Mouse (Mus musculus) gastrocnemius, adult 2 months (tissue): ENCODE results near the gene Mfge8. TPM values are rescaled to one million over a fixed set of nuclear protein-coding genes. Genes with fewer than 3 reads are reported as not detected.

Source experiments
- DNase-seq: peaks from one replicate; pipeline ENCODE4 v3.0.0; 2022
- H3K27ac ChIP-seq: fragments of 200-600 bp; 2 replicates; pipeline ENCODE4 v1.8.1; 2022; ENCODE audit warnings: mild to moderate bottlenecking
- H3K4me3 ChIP-seq: fragments of 200-600 bp; 2 replicates; pipeline ENCODE4 v1.8.1; 2022; ENCODE audit warnings: mild to moderate bottlenecking, moderate library complexity
- CTCF ChIP-seq: fragments of 200-600 bp; IDR thresholded peaks from 2 replicates; pipeline ENCODE4 v1.8.1; 2022; ENCODE audit warnings: antibody characterized with exemption, mild to moderate bottlenecking, moderate library complexity
- intact Hi-C: fragments of 180-260 bp; cut with DNase I; formaldehyde crosslinking; loops from one replicate; pipeline ENCODE4 v1.15.1; 2025
- total RNA-seq, 2 experiments: library from RNA; stranded (reverse); gene quantifications; 2 replicates each; pipeline ENCODE4 v1.2.3; 2021

The Mfge8 gene
- total RNA-seq, 2 experiments from 2014 or later, result 39.1 to 53.6 TPM

DNA sequence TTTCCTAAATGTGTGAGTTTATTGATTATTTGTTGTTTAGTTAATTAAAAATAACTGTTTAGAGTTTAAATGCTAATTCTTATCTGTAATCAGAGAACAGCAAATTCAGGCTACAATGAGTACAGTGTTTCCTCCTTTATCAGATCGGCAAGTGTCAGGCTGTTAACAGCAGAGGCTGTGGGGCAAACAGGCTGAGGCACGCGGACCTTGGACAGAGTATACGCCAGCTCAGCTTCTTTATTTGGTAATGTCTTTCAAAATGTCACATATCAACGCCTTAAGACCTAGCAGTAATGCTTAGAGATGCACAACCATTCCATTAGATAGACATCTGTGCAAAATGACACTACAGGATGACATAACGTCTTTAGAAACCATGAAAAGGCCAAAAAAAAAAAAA lies 662 bp upstream of the Mfge8 start:
- intact Hi-C loops, result loop anchor here (5.0 to 10.0 kb wide), 2 partner anchors 53 to 315 kb away; partner anchors contain the start of gene Polg
- peak overlapping the region; percentile 98 for H3K27ac ChIP-seq
- TF ChIP-seq CTCF, result no peak
- DNase-seq, result no peak
- H3K4me3 ChIP-seq, result peak overlapping the region; percentile 97

DNA sequence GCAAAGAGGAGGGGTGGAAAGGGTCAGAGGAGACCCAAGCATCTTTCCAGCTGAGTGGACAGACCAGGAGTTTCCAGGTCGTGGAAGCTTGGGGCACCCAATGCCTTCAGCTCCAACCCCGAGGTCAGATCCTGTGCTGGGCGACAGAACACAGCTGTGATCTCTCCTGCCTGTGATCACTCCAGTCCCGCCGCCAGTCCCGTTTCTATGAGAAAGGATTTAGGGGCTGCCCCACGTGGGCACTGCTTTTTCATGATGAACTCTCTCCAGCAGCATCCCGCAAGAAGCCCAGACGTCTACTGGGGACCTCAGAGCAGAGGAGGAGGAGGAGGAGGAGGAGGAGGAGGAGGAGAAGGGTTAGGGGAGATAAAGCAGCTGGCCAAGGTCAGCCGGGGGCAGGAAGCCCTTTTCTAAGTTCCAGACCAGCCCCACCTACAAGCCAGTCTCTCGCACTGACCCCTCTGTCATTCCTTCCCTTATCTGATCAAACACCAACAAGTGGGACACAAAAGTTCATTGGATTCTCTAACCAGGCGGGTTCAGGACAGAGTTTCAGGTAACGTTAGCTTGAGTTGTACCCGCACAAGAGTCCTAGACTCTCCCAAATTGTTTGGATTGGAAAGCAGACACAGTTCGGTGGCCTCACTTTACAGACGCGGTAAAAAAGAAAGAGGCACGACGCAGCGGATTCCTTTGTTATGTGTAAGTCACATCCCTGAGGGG lies 768 bp downstream of the Mfge8 start:
- intact Hi-C loops, result loop anchor here (5.0 to 10.0 kb wide), 2 partner anchors 54 to 317 kb away; partner anchors contain the start of gene Polg
- TF ChIP-seq CTCF, result no peak
- Histone ChIP-seq H3K27ac (peak overlapping the region; percentile 98), H3K4me3 (peak overlapping the region; percentile 97)
- DNase-seq, result peak; percentile 36

DNA sequence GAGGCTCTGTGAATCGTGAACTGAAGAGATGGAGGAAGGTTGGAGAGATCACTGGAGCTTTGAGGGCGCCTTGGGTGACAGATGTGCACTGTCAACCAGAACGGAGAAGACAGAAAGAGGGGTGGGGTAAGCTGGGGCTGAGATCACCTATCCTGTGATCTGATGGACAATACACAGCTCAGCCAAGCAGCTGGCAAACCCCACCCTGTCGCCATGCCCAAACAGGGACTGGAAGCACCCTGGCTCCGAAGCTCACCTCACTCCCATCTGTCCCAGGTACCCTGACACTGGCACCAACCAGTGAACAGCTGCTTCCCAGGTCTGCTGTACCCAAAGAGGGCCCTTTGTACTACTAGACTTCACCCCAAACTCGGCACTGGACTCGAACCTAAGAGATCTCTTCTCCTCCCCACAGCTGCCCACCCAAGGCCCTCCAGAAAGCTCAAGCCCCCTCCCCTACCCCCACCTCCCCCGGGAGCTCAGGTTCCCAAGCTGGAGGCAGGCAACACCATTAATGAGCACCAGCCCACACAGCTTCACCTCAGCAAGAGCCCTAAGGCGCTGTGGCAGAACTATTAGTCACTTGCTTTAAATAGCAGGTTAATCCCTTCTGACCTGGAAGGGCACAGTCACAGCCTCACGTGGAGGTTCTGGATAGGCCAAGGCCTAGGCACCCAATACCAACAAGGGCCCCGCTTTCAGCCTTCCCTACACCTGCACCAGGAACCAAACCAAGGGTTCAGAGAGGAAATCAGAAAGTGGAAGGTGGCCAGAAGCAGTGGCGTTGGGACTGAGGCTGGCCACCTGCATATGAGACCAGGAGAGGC lies 1.6 kb downstream of the Mfge8 start:
- TF ChIP-seq CTCF, result no peak
- H3K27ac ChIP-seq, result peak overlapping the region; percentile 98
- intact Hi-C loops, result loop anchor here (5.0 to 10.0 kb wide), 2 partner anchors 55 to 318 kb away; partner anchors contain the start of gene Polg

DNA sequence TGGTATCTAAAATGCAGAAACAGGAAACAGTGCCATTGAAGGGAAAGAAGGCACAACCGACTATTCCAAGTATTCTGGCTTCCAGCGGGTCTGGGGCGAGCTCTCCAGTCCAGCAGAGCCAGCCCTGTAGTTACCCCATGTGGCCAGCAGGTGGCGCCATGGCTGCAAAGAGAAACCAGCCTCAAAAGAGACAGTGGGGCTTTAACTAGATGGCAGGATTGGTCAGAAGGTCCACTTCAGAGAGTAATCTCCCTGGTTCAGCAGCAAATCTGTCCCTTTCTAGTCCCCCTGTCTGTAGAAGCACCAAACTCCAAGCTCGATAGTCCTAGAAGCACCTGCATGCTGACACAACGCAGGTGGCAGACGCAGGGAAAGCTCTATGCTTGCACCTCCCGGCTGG lies 8.0 kb downstream of the Mfge8 start:
- peak; percentile 82 for DNase-seq
- H3K27ac ChIP-seq, result peak overlapping the region; percentile 28
- peak; percentile 97 for TF ChIP-seq CTCF
- intact Hi-C loops, result loop anchor here (1.0 to 10.0 kb wide), 3 partner anchors 87 to 324 kb away; partner anchors contain the start of gene Polg
- H3K4me3 ChIP-seq, result no peak overlapping the region

More for the DNA sequence above, 1.6 kb downstream of the Mfge8 start:
- DNase-seq, result peak; percentile 75
- peak overlapping the region; percentile 97 for H3K4me3 ChIP-seq

DNA sequence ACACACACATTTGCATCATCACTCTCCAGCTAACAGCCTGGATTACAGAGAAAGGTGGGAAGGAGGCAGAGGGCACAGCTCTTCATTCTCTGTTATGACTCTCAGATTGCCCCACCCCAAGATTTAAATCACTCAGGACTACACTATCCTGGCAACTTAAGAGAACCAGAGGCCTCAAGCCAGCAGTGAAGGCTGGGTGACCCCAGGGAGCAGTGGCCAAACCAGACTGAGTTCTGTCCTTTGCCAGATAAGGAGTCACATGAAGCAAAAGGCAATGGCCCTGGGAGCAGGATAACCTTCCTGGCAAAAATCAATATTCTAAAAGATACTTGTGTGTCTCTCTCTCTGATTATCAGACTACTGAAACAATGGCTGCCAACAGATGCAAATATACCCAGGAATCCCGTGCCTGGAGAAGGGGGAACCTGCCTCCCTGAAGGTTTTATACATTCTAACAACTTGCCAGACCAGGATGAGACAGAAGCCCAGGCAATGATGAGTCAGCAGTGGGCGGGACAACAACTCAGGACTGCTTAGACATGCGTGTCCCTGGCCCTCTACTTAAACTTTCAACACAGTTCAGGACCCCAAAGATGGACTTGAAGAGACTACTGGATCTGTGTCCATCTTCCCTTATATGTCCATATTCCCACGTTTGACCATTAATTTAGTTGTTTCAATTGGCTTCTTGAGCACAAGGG lies 8.8 kb downstream of the Mfge8 start:
- TF ChIP-seq CTCF, result no peak
- no peak for DNase-seq
- Histone ChIP-seq H3K27ac (peak overlapping the region; percentile 28), H3K4me3 (no peak overlapping the region)
- intact Hi-C loops, result loop anchor here (5.0 to 10.0 kb wide), 2 partner anchors 207 to 325 kb away; partner anchors contain the start of gene Polg

DNA sequence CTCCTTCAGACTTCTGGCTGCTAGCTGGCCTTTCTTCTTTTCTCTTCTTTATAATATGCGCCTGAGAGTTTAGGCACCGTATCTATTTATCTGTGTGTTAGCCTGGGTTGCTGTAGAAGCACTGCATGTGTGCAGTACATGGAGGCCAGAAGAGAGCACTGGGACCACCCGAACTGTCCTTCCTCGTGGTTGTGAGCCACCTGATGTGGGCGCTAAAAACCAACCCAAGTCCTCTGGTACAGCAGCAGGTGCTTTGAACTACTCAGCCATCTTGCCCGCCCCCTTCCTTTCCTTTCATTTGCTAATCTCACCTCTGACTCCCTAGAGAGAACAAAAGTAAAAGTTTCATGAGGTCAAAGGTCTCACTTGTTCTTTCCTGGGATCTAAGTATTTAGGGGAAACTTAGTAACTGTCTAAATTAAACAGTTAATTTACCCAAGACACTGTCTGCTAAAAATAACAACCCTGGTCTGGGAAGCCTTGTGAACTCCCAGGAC lies 9.5 kb downstream of the Mfge8 start:
- no peak for TF ChIP-seq CTCF
- Histone ChIP-seq H3K4me3 (no peak overlapping the region), H3K27ac (peak overlapping the region; percentile 12; the same call in 1 of the 2 replicates)
- intact Hi-C loops, result no loop called here
- no peak for DNase-seq

DNA sequence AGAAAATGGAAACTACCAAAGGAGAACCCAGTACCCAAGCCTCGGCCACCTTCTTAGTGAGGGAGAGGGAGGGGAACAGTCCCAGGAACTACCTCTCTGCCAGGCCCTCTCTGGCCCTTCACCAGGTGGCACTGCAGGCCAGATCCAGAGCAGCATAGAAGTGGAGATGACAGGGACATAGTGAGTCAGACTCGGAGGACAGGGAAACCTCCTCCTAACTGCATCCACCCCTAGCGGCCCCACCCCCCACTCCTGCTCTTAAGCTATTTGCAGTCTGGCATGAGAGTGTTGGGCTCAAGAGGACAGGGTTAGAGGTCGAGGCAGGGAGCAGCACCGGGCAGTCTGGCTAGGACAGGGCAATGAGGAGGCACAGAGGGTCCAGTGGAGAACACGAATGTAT lies 15.5 kb downstream of the Mfge8 start:
- intact Hi-C loops, result no loop called here
- no peak for DNase-seq
- H3K27ac ChIP-seq, result no peak overlapping the region
- no peak for TF ChIP-seq CTCF
- no peak overlapping the region for H3K4me3 ChIP-seq

DNA sequence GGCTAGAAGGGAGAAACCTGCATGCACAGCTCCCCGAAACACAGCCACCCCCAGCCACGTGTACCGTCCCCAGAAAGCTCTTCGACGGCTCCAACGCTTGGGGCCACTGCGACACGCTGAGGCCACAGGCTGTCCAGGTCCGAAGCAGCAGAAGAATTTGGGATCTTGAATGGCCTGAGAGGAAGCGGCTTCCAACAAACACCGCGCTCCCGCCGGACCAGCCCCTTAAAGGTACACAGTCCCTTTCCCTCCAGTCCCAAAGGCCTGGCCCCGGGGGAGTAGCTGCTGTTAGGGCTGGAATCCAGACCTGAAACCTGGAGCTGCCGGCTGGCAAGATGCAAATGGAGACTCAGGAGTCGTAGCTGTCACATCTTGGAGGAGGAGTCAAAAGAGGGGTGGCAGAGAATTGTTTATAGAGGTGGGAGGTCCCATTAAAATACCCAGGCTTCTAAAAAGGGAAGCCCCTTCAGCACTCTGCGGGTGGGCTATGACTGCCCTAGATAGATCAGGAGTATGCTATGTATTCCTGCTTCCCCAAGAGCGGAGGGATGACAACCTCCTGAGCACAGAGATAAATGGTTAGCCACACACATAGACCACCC lies 17.9 kb downstream of the Mfge8 start, which contains the start of gene Hapln3:
Hapln3 (minus strand) TSS at position 176 of the 602 bp plus-strand sequence.
- peak; percentile 43 for DNase-seq
- H3K27ac ChIP-seq, result peak within 1 kb of the TSS; percentile 46
- no peak for TF ChIP-seq CTCF
- peak within 1 kb of the TSS; percentile 57 for H3K4me3 ChIP-seq
- intact Hi-C loops, result no loop called here

DNA sequence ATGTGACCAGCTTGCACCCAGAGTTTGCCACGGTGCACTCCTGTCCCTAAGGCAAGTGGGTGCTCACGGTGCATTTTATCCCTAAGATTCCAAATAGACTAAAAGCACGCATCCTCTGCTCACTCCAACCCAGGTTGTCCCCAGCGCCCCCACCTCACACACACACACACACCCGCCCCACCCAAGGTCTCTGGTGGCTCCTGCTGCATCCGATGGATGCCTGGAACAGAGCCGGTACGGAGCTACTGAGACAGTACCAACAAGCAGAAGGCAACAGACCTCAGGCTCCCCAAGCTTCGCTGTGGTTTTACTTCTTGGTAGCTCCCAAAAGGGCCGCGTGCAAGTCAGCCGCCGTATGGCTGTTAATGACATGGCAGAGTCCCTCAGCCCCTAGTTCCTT lies 18.5 kb downstream of the Mfge8 start:
- Histone ChIP-seq H3K27ac (peak overlapping the region; percentile 46), H3K4me3 (peak overlapping the region; percentile 57)
- intact Hi-C loops, result no loop called here
- no peak for DNase-seq
- no peak for TF ChIP-seq CTCF

DNA sequence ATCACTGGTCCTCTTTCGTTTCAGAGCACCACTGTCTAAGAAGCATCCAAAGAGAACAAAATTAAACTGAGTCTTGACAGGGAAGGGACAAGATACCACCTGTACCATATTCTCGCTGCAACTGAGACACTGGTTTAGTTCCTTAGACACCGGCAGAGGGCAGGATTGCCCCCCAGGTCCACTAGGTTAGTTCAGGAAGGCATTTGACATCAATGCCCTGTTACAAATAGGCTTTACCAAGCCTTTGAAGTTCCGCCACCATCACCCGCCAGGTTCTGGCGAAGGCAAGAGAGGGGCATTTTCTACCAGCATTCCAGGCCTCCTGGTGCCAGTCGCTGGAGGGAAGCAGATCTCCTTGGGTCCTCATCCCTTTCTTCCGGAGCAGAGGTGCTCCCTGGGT lies 19.0 kb downstream of the Mfge8 start:
- no peak overlapping the region for H3K27ac ChIP-seq
- peak; percentile 42 for TF ChIP-seq CTCF
- peak overlapping the region; percentile 57 for H3K4me3 ChIP-seq
- no peak for DNase-seq
- intact Hi-C loops, result no loop called here

DNA sequence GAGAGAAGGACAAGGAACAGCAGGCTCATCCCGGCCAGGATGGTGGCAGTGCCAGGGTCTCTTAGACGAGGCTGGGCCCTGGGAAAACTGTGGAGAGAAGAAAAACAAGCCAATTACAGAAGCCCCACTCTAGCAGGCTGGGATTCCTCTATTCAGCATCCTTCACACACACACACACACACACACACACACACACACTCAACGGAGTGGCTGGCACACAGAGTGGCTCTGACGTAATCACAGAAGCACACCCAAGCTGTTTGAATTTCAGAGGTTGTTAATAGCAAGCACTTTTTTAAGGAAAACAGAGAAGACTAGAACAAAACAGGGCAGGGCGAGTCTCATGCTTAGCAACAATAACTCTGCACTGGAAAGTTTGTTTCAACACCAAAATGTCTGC lies 25.4 kb downstream of the Mfge8 start:
- H3K4me3 ChIP-seq, result no peak overlapping the region
- H3K27ac ChIP-seq, result no peak overlapping the region
- TF ChIP-seq CTCF, result no peak
- DNase-seq, result no peak
- intact Hi-C loops, result no loop called here

DNA sequence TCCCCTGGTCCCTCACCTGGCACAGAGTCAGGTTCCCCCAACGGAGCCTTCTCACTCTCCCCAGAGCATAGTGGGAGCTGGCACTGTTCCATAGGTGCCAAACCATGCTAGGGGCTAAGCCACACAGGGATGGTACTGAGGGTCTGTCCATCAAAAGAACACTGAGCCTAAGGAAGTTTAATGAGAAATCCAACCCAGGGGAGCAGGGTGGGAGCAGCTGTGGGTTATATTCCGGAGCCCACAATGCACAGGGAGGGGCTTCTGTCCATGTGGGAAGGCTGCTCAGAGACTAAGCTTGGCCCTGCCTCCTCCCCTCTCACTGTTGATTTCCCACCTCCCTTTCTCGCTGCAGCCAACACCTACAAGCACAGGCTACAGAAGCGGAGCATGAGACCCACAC lies 35.0 kb downstream of the Mfge8 start:
- no peak for TF ChIP-seq CTCF
- DNase-seq, result no peak
- intact Hi-C loops, result no loop called here
- Histone ChIP-seq H3K27ac (no peak overlapping the region), H3K4me3 (no peak overlapping the region)
